28 mouse cellular contexts compared by ENCODE assay signal in the genomic region with DNA sequence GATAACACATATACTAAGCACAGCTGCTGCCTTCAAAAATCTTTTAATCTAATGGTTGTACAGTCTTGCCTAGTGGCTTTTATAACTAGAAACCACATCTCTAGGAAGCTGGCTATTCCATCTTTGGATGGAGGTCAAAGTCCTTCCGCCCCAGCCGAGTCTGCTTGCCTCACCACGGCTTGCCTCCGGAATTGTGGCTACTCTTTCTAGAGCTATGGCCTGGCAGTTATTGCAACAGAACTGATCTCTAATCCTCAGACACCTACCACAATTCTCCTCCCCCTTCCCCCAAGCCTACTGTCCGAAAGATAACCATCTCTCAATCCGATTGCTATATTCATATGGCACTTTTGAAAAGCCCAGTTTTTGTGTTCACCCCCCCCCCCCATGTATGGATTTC.
"Had no signal": no experiment of that assay in that cellular context is flagged by ENCODE, and none has a peak within 500 bp of the region (broad histone marks: within the 10 kb centered on the region; RNA-seq: fewer than 3 reads in every experiment).

No protein-coding gene starts in this region.

- DNase-seq: gastrocnemius, adult 2 months; gastrocnemius, postnatal 10 days; gastrocnemius, postnatal 25 days; heart, adult 2 months; heart, postnatal 10 days; heart, postnatal 4 days; kidney, adult 18-20 months; kidney, adult 9 months; kidney, postnatal 25 days; kidney, postnatal 4 days; layer of hippocampus, postnatal 36 days; left cerebral cortex, postnatal 4 days had no signal

- H3K27me3 ChIP-seq: forebrain, embryonic 15.5 days; heart, embryonic 12.5 days; hindbrain, embryonic 12.5 days; intestine, embryonic 15.5 days; kidney, embryonic 15.5 days; limb, embryonic 13.5 days; limb, embryonic 15.5 days; liver, embryonic 15.5 days had no signal

- H3K9ac ChIP-seq: forebrain, embryonic 15.5 days; heart, embryonic 12.5 days; hindbrain, embryonic 12.5 days; hindbrain, embryonic 14.5 days; intestine, embryonic 15.5 days; kidney, embryonic 15.5 days; limb, embryonic 13.5 days; limb, embryonic 15.5 days; liver, embryonic 15.5 days had no signal

- H3K4me2 ChIP-seq: forebrain, embryonic 15.5 days; heart, embryonic 12.5 days; hindbrain, embryonic 12.5 days; hindbrain, embryonic 14.5 days; intestine, embryonic 15.5 days; kidney, embryonic 15.5 days; limb, embryonic 13.5 days; limb, embryonic 15.5 days; liver, embryonic 15.5 days had no signal

- H3K36me3 ChIP-seq: forebrain, embryonic 15.5 days; heart, embryonic 10.5 days; heart, embryonic 12.5 days; hindbrain, embryonic 10.5 days; hindbrain, embryonic 12.5 days; intestine, embryonic 15.5 days; kidney, embryonic 15.5 days; limb, embryonic 13.5 days; limb, embryonic 15.5 days; liver, embryonic 15.5 days had no signal

- H3K9me3 ChIP-seq: forebrain, embryonic 15.5 days; heart, embryonic 10.5 days; heart, embryonic 12.5 days; hindbrain, embryonic 10.5 days; hindbrain, embryonic 12.5 days; intestine, embryonic 15.5 days; kidney, embryonic 15.5 days; limb, embryonic 13.5 days; limb, embryonic 15.5 days; liver, embryonic 15.5 days had no signal

- H3K27ac ChIP-seq: forebrain, embryonic 15.5 days; gastrocnemius, adult 2 months; heart, adult 2 months; heart, embryonic 10.5 days; hindbrain, embryonic 10.5 days; hindbrain, embryonic 12.5 days; hindbrain, embryonic 14.5 days; intestine, embryonic 15.5 days; kidney, embryonic 15.5 days; kidney, postnatal 0 days; layer of hippocampus, adult 2 months; limb, embryonic 13.5 days; limb, embryonic 15.5 days; liver, embryonic 15.5 days had no signal

- ATAC-seq: forebrain, embryonic 15.5 days; hindbrain, embryonic 16.5 days; inflammation-experienced regulatory T-cells, adult 6 months; intestine, embryonic 15.5 days; intestine, postnatal 0 days had no signal

- H3K4me3 ChIP-seq: forebrain, embryonic 15.5 days; gastrocnemius, adult 2 months; heart, adult 2 months; heart, embryonic 10.5 days; heart, embryonic 12.5 days; hindbrain, embryonic 10.5 days; hindbrain, embryonic 12.5 days; intestine, embryonic 15.5 days; kidney, embryonic 15.5 days; layer of hippocampus, adult 2 months; limb, embryonic 13.5 days; limb, embryonic 15.5 days; liver, embryonic 15.5 days had no signal

- H3K4me1 ChIP-seq: heart, embryonic 10.5 days; heart, embryonic 12.5 days; liver, embryonic 15.5 days had no signal
